Mouse (Mus musculus) liver, adult (tissue): ENCODE measurements around the gene Olfr136.

Experiments
- GATA4 ChIP-seq: IDR thresholded peaks from 2 replicates; pipeline ENCODE4 v1.6.1; 2014; ENCODE audit warnings: mild to moderate bottlenecking, low read length; ENCODE audit not compliant: insufficient replicate concordance

The Olfr136 gene

GRCm38 (mm10) chr17:38329531-38329930 lies at the start of gene Olfr136:
Gene Olfr136 (plus strand): TSS chr17:38329831.
- TF ChIP-seq GATA4, result no peak

DNA sequence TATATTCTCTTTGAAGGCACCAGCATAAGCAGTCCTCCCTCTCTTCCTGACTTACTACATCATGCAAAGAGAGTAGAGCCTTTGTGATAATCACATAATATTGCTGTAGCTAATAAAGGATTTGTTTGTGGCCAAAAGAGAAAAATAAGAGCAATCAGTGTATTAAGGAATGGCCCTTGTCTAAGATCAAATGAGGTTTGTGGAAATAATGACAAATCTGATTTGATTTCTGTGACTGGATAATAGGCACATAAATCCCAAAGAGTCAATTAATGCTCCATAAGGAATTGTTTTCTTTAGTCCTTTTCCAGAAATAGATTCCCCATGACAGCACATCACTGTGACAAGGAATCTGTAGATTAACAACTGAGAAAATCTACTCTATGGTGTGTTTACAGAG lies 22.2 kb upstream of the Olfr136 start, which contains the start of gene Olfr137:
TSS of gene Olfr137 (minus strand) at position 101 of the 400 bp plus-strand sequence.
- TF ChIP-seq GATA4, result no peak
